Mouse (Mus musculus) adrenal gland, postnatal 25 days (tissue): ENCODE measurements around the gene Dnajb8. TPM values are rescaled to one million over a fixed set of nuclear protein-coding genes. Genes with fewer than 3 reads are reported as not detected.

Experiments
- DNase-seq: peaks from one replicate; pipeline ENCODE4 v3.0.0; 2021; ENCODE audit warnings: mixed read lengths
- total RNA-seq: library from RNA; stranded (reverse); gene quantifications from 2 replicates; pipeline ENCODE4 v1.2.3, GENCODE M21; 2021

The Dnajb8 gene
- total RNA-seq, 1 experiment from 2014 or later, result not detected

DNA sequence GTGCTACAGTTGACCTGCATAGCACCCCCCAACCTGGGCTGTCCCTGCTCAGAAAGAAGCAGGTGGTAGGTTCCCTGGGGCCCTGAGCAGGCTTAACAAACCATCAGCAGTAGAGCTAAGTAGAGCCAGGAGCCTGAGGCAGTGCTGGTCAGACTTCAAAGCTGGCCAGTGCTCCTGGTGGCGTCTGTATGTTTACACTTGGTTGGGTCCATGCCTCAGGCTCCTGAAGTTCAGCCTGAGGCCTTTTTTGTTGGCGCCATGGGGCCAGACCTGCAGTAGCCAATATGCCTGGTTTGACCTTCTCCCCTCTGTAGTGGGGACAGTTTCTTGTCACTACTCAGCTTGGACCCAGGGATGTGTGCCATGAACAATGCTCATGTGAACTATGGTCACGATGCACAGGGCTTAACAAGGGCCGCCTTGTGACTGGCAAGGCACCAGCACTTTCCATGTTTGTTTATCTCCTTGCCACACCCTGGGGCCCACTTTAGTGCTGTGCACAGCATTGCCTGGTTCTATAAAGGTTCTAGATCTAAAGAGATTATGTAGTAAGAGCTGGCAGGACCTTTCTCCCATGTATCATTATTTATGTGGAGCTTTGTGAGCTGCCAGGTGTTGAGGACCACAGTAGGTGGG is 70.3 kb downstream of the Dnajb8 start:
- DNase-seq, result no peak

DNA sequence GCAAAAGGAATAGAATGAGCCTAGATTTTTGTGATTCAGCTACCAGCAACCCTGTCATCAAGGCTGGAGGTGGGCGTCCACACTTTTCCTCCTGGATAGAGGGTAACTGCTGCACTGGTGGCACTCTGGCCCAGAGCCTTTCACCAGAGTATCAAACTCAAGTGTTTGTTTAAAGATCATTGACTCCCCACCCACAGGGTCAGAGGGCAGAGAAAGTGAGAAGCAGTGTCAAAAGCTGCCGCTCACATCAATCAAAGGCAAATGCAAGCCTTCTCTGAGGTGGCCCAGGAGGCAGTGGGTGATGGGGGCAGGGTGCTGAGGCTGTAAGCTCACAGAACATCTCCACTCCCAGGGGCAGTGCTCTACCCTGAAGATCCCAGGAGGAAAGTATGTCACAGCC is 77.4 kb downstream of the Dnajb8 start:
- no peak for DNase-seq

DNA sequence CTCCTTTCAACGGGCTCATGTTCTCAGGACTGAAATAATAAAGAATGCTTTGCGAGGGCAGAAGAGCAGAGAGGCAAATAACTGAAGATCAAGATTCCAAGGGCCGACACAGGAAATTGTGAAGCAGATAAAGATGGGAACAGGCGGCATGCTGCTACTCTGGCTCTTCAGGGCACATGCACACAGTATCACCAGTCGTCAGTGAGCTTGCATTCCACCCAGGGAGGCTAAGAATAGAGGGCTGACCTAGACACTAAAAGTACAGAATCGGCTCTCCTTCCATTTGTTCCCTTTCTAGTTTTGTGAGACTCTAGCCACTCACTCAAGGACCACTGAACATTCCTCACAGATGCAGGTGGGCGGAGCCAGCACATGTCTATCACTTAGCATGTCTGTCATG is 79.2 kb downstream of the Dnajb8 start:
- no peak for DNase-seq

Other genes with a start within 250 kb of the Dnajb8 start
- gene H1fx, start 240.6 kb upstream of the Dnajb8 start, total RNA-seq, result 15.1 and 19.1 TPM in 2 replicates
- 313 and 326 TPM in 2 replicates for gene Rab7, start 177.0 kb upstream of the Dnajb8 start, total RNA-seq
- gene Rpn1, start 137.8 kb upstream of the Dnajb8 start, total RNA-seq, result 211 and 212 TPM in 2 replicates
- 25.6 and 37.7 TPM in 2 replicates for gene Gata2, start 28.4 kb upstream of the Dnajb8 start, total RNA-seq
- 14.2 and 16.6 TPM in 2 replicates for gene Eefsec, start 224.3 kb downstream of the Dnajb8 start, total RNA-seq
- 24.9 and 33.9 TPM in 2 replicates for gene Ruvbl1, start 243.1 kb downstream of the Dnajb8 start, total RNA-seq